Mouse (Mus musculus): Measurements from ENCODE around the gene Abca13.

DNA sequence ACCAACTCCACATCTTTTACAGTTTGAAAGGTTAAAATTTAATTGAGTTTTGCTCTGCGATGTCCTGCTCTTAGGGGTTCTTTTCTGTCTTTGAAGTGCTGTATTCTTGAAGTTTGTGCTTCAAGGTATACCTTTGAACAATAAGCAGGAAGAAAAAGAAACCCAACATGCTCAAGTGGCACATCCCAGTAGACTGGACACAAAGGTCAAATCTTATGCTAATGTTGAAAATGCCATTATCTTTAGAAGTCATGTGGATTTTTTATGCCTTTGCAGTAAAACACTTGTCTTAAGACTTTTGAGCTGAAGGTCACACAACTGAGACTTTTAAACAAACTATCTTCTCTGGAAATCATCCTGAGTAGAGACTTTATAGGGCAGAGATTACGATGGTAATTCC is 493.2 kb downstream of the Abca13 start:
- TF ChIP-seq POLR2A (IDR thresholded peaks at IDR 0.05; ENCODE audit: borderline replicate concordance, control insufficient read depth, low read depth, low read length) (no peak), CTCF (IDR thresholded peaks at IDR 0.05; ENCODE audit: control insufficient read depth, insufficient read depth, low read length) (no peak)
